Mouse (Mus musculus) ES-E14 (cell line): ENCODE measurements around the gene Fxn. TPM values are rescaled to one million over a fixed set of nuclear protein-coding genes. Genes with fewer than 3 reads are reported as not detected.

Experiments
- DNase-seq: peaks from one replicate; pipeline ENCODE4 v3.0.0-alpha.2; 2013; ENCODE audit warnings: low read depth, low spot score
- H3K27ac ChIP-seq: 2 replicates; pipeline ENCODE4 v1.5.1; 2012; ENCODE audit warnings: low read depth, mild to moderate bottlenecking, low read length, moderate library complexity, mixed read lengths; ENCODE audit not compliant: poor library complexity, insufficient read depth, severe bottlenecking
- H3K36me3 ChIP-seq: 2 replicates; pipeline ENCODE4 v1.6.1; 2012; ENCODE audit warnings: mild to moderate bottlenecking, low read length, moderate library complexity, mixed read lengths; ENCODE audit not compliant: control insufficient read depth, poor library complexity, insufficient read depth, severe bottlenecking
- H3K4me1 ChIP-seq, 2 experiments: fragments of 150-350 bp in 1 of 2; sonication (generic) in 1 of 2; 2 replicates each; pipeline ENCODE4 v1.6.1; 2012; ENCODE audit warnings: low read length in 2 of 2, mild to moderate bottlenecking in 1 of 2, mixed read lengths in 1 of 2; ENCODE audit not compliant: control insufficient read depth in 2 of 2, insufficient read depth in 2 of 2, poor library complexity in 1 of 2
- H3K4me3 ChIP-seq, 2 experiments: fragments of 150-350 bp in 1 of 2; sonication (generic) in 1 of 2; 2 replicates each; pipeline ENCODE4 v1.5.1; 2012; ENCODE audit warnings: low read length in 2 of 2, low read depth in 1 of 2, mild to moderate bottlenecking in 1 of 2, mixed read lengths in 1 of 2; ENCODE audit not compliant: insufficient read depth in 1 of 2, poor library complexity in 1 of 2, severe bottlenecking in 1 of 2
- H3K9ac ChIP-seq: 2 replicates; pipeline ENCODE4 v1.6.1; 2012; ENCODE audit warnings: low read depth, mild to moderate bottlenecking, low read length, mixed read lengths; ENCODE audit not compliant: poor library complexity, insufficient read depth, severe bottlenecking
- H3K9me3 ChIP-seq: fragments of 150-350 bp; sonication (generic); 2 replicates; pipeline ENCODE4 v1.6.1; 2012; ENCODE audit warnings: low read depth, mild to moderate bottlenecking, low read length; ENCODE audit not compliant: control insufficient read depth, insufficient read depth
- CHD2 ChIP-seq: IDR thresholded peaks from 2 replicates; pipeline ENCODE4 v1.6.1; 2014; ENCODE audit warnings: mild to moderate bottlenecking, low read depth, low read length, inconsistent platforms
- HCFC1 ChIP-seq: IDR thresholded peaks from 2 replicates; pipeline ENCODE4 v1.6.1; 2012; ENCODE audit warnings: low read length, inconsistent platforms, borderline replicate concordance; ENCODE audit not compliant: insufficient read depth
- MAFK ChIP-seq: IDR thresholded peaks from 2 replicates; pipeline ENCODE4 v1.6.1; 2014; ENCODE audit warnings: mild to moderate bottlenecking, low read depth, low read length, inconsistent platforms; ENCODE audit not compliant: insufficient read depth
- ZC3H11A ChIP-seq: IDR thresholded peaks from 2 replicates; pipeline ENCODE4 v1.6.1; 2012; ENCODE audit warnings: low read depth, mild to moderate bottlenecking, inconsistent platforms, low read length, borderline replicate concordance
- ZNF384 ChIP-seq: IDR thresholded peaks from 2 replicates; pipeline ENCODE4 v1.6.1; 2012; ENCODE audit warnings: low read depth, low read length, inconsistent platforms
- in situ Hi-C, 2 experiments: fragments of 600-800 bp; cut with MboI; formaldehyde crosslinking; loops; one replicate each; pipeline ENCODE4 v1.15.1; 2025; ENCODE audit warnings: low sequenced_read_pairs in 2 of 2, inconsistent platforms in 1 of 2; ENCODE audit not compliant: unreplicated experiment in 2 of 2
- total RNA-seq: library from RNA; depleted of rRNA; stranded (reverse); fragments of 300-350 nt; gene quantifications from 2 replicates; pipeline ENCODE4 v1.2.3, GENCODE M21; 2012

Gene Fxn
- total RNA-seq, 1 experiment: 16.4 TPM

DNA sequence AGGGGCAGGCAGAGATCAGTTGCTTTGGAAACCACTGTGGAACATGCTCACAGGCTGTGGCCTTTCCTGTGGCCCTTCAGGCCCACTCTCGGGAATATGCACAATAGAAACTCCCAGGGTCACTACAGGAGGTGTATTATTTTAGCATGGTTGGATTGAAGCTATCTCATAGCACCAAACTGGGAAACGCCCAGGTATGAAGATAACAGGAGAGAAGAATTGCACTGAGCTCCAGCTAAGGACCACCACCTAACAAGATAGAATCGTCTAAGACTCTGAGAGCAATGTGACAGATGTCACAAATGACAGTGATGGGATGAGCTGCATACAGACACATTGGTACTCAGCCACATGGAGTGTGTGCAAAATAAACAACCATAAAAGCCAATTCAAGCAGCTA is 6.1 kb downstream of the Fxn start:
- in situ Hi-C loops: no loop called here
- no peak overlapping the region for H3K4me3 ChIP-seq

DNA sequence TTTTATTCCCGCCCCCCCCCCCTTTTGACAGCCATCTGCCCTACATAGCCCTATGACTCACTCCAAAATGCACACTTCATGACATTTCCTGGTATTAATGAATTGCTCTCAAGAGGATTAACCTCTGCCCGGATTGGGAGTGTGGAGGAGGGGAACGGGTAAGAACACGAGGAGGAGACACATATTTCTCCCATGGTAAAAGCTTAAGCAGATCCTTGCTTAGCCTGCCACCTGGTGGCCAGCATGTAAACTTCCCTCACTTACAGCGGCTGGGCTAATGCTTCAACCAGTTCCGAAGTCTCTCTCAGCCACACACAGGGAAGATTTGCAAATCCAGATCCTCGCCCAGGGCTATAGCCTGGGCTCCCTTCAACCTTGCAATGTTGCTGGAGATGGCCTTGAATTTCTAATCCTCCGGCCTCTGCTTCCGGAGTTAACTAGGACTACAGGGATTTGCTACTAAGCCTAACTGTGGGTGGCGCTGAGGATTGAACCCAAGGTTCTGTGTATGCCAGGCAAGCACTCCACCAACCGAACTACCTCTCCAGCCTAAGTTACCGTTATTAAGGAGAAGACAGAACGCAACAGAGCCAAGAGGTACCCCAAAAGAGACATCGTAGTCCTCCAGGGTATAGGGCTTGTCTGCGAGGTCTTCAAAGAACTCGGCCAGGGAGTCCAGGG is 8.5 kb downstream of the Fxn start:
- peak; percentile 87 for DNase-seq
- H3K36me3 ChIP-seq: peaks cover 3% of the 10 kb centered on the region; the same call in 1 of the 2 replicates
- H3K27ac ChIP-seq: 0 out of 2 replicates have a peak overlapping the region, but pooled peaks have one; percentile 16
- peaks cover 0 to 5% of the 10 kb centered on the region in 2 experiments; a peak in 2 of 4 replicates for H3K4me1 ChIP-seq
- TF ChIP-seq ZC3H11A: peak; percentile 86
- TF ChIP-seq HCFC1: no peak
- H3K4me3 ChIP-seq: peak overlapping the region in 1 of 2 experiments; percentile 5; a peak in 1 of 4 replicates
- in situ Hi-C loops: no loop called here
- H3K9me3 ChIP-seq: no peaks in the 10 kb centered on the region
- H3K9ac ChIP-seq: peak overlapping the region; percentile 59

More for the DNA sequence above, 6.1 kb downstream of the Fxn start:
- no peak overlapping the region for H3K9ac ChIP-seq
- H3K9me3 ChIP-seq: no peaks in the 10 kb centered on the region
- H3K27ac ChIP-seq: no peak overlapping the region
- no peak for DNase-seq
- TF ChIP-seq CHD2: no peak
- peaks cover 0 to 12% of the 10 kb centered on the region in 2 experiments; a peak in 2 of 4 replicates for H3K4me1 ChIP-seq
- peaks cover 3% of the 10 kb centered on the region; the same call in 1 of the 2 replicates for H3K36me3 ChIP-seq

DNA sequence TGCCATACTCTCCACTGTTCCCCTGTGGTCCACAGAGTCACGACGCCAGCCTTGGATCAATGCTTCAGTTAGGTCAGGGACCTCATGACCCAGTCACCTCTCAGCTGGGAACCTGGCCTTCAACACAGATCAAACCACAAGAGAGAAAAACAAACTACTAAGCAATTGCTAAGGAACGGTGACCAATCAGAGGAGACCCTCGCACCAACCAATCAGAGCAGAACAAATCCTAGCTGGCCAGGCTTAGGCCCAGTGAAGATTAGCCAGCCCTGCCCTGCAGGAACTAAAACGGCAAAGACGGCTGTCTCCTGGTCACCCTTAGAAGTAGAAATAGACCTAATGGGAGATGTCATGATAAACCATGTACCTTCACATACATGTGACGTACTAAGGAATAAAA is 9.1 kb downstream of the Fxn start:
- in situ Hi-C loops: no loop called here
- Histone ChIP-seq H3K27ac (no peak overlapping the region), H3K36me3 (peaks cover under 1% of the 10 kb centered on the region; the same call in 1 of the 2 replicates), H3K9ac (no peak overlapping the region), H3K4me3 (no peak overlapping the region), H3K9me3 (no peaks in the 10 kb centered on the region), H3K4me1 (peaks cover 0 to 5% of the 10 kb centered on the region in 2 experiments; a peak in 3 of 4 replicates)
- DNase-seq: no peak
- TF ChIP-seq ZNF384 (no peak), HCFC1 (no peak), CHD2 (no peak), MAFK (no peak), ZC3H11A (no peak)

DNA sequence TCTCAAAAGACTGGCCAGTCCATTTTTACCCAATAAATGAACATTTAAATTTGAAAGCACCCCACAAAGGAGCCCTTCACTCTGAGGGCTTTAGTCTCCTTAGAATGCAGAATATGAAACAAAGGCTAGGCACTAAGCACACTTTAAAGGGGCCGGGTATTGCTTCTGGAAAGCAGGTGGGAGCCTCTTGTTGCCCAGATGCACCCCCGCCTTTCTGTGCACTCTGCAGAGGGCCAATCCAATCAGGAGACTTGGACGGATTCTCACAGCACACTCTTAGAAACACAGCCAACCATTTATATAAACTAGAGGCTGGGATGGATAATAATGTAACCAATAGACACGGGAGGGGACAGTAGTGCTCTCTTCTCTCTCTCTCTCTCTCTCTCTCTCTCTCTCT is 11.9 kb downstream of the Fxn start:
- in situ Hi-C loops: no loop called here
- Histone ChIP-seq H3K27ac (no peak overlapping the region), H3K9me3 (no peaks in the 10 kb centered on the region), H3K4me1 (peaks cover 0 to 5% of the 10 kb centered on the region in 2 experiments; a peak in 3 of 4 replicates), H3K4me3 (no peak overlapping the region), H3K9ac (no peak overlapping the region), H3K36me3 (peaks cover 4% of the 10 kb centered on the region; the same call in 1 of the 2 replicates)
- TF ChIP-seq HCFC1 (no peak), ZC3H11A (no peak), MAFK (no peak), ZNF384 (no peak), CHD2 (no peak)
- no peak for DNase-seq
